ENCODE assay signal across 13 mouse cellular contexts in genomic region chr5:89778610-89779009, GRCm38 (mm10).
DNase-seq lines count a peak whose midpoint lies in the region; ATAC-seq lines count a peak whose summit lies in the region.
"Had no signal": no experiment of that assay in that cellular context is flagged by ENCODE, and none has a peak within 500 bp of the region (broad histone marks: within the 10 kb centered on the region; RNA-seq: fewer than 3 reads in every experiment).

No protein-coding gene starts in this region.

- no peak overlapping the region for H3K27ac ChIP-seq in forebrain, embryonic 14.5 days (ENCODE audit: low read depth, low read length)
- H3K27ac ChIP-seq in forebrain, embryonic 11.5 days (ENCODE audit: low read depth, low read length): no peak overlapping the region
- no peak overlapping the region for H3K27ac ChIP-seq in kidney, embryonic 14.5 days (ENCODE audit: low read depth, low read length)
- H3K27ac ChIP-seq: liver, embryonic 13.5 days had no signal

- H3K36me3 ChIP-seq in forebrain, embryonic 14.5 days (ENCODE audit: control insufficient read depth, insufficient read depth, low read length): no peaks in the 10 kb centered on the region
- H3K36me3 ChIP-seq in forebrain, embryonic 11.5 days (ENCODE audit: control insufficient read depth, insufficient read depth, low read length): no peaks in the 10 kb centered on the region
- no peaks in the 10 kb centered on the region for H3K36me3 ChIP-seq in kidney, embryonic 14.5 days (ENCODE audit: control insufficient read depth, insufficient read depth, low read length)
- H3K36me3 ChIP-seq: liver, embryonic 13.5 days had no signal

- 24% methylated on average over 2 of the region's 2 CpGs for WGBS in forebrain, embryonic 14.5 days
- WGBS in forebrain, embryonic 11.5 days: 71% methylated on average over 2 of the region's 2 CpGs
- 13% methylated on average over 2 of the region's 2 CpGs for WGBS in kidney, embryonic 14.5 days

- no peaks in the 10 kb centered on the region for H3K9me3 ChIP-seq in forebrain, embryonic 14.5 days (replicated peaks; ENCODE audit: control insufficient read depth, low read length)
- H3K9me3 ChIP-seq in forebrain, embryonic 11.5 days (ENCODE audit: control insufficient read depth, low read length): no peaks in the 10 kb centered on the region
- no peaks in the 10 kb centered on the region for H3K9me3 ChIP-seq in kidney, embryonic 14.5 days (ENCODE audit: control insufficient read depth, low read length)
- H3K9me3 ChIP-seq: liver, embryonic 13.5 days had no signal

- no peak overlapping the region for H3K4me2 ChIP-seq in forebrain, embryonic 14.5 days (ENCODE audit: low read length)
- H3K4me2 ChIP-seq in forebrain, embryonic 11.5 days (ENCODE audit: low read depth, low read length, severe bottlenecking): no peak overlapping the region
- H3K4me2 ChIP-seq in kidney, embryonic 14.5 days (replicated peaks; ENCODE audit: low read depth, low read length): no peak overlapping the region
- H3K4me2 ChIP-seq: liver, embryonic 13.5 days had no signal

- H3K4me1 ChIP-seq in forebrain, embryonic 14.5 days (ENCODE audit: control insufficient read depth, insufficient read depth, low read length): no peaks in the 10 kb centered on the region
- no peaks in the 10 kb centered on the region for H3K4me1 ChIP-seq in forebrain, embryonic 11.5 days (replicated peaks; ENCODE audit: control insufficient read depth, insufficient read depth, low read length)
- H3K4me1 ChIP-seq in kidney, embryonic 14.5 days (ENCODE audit: control insufficient read depth, insufficient read depth, low read length): no peaks in the 10 kb centered on the region
- H3K4me1 ChIP-seq: liver, embryonic 13.5 days had no signal

- DNase-seq in forebrain, embryonic 14.5 days (ENCODE audit: low spot score): peak; percentile 30
- no peak for DNase-seq in forebrain, embryonic 11.5 days (ENCODE audit: low spot score)
- DNase-seq in kidney, adult 8-10 months: no peak
- DNase-seq in right cerebral cortex, postnatal 4 days: peak; percentile 17
- DNase-seq in right cerebral cortex, postnatal 25 days: no peak
- peak; percentile 11 for DNase-seq in kidney, postnatal 14 days
- DNase-seq in thymus, postnatal 14 days: no peak
- DNase-seq: adrenal gland, adult 8-10 months; liver, embryonic 13.5 days had no signal

- ATAC-seq in forebrain, embryonic 14.5 days: no peak
- no peak for ATAC-seq in forebrain, embryonic 11.5 days (replicated peaks; ENCODE audit: low FRiP score)
- peak; percentile 80; the same call in 1 of the 2 replicates for ATAC-seq in kidney, embryonic 14.5 days (ENCODE audit: low FRiP score, low TSS enrichment)
- ATAC-seq: intestine, embryonic 16.5 days; Patski had no signal

- H3K9ac ChIP-seq in forebrain, embryonic 14.5 days (ENCODE audit: low read length): no peak overlapping the region
- no peak overlapping the region for H3K9ac ChIP-seq in forebrain, embryonic 11.5 days (ENCODE audit: low read length)
- H3K9ac ChIP-seq in kidney, embryonic 14.5 days (ENCODE audit: low read depth, low read length): no peak overlapping the region
- H3K9ac ChIP-seq: liver, embryonic 13.5 days had no signal

- no peak overlapping the region for H3K4me3 ChIP-seq in forebrain, embryonic 14.5 days (ENCODE audit: low read depth, low read length)
- no peak overlapping the region for H3K4me3 ChIP-seq in forebrain, embryonic 11.5 days (ENCODE audit: low read depth, low read length)
- no peak overlapping the region for H3K4me3 ChIP-seq in kidney, embryonic 14.5 days (ENCODE audit: low read length)
- H3K4me3 ChIP-seq: liver, embryonic 13.5 days; myocyte had no signal

- no peaks in the 10 kb centered on the region for H3K27me3 ChIP-seq in forebrain, embryonic 14.5 days (replicated peaks; ENCODE audit: control insufficient read depth, insufficient read depth, low read length)
- H3K27me3 ChIP-seq in forebrain, embryonic 11.5 days (ENCODE audit: control insufficient read depth, insufficient read depth, low read length): no peaks in the 10 kb centered on the region
- H3K27me3 ChIP-seq in kidney, embryonic 14.5 days (ENCODE audit: control insufficient read depth, insufficient read depth, low read length): no peaks in the 10 kb centered on the region
- H3K27me3 ChIP-seq: liver, embryonic 13.5 days had no signal

Comparison
In these comparisons a context has a peak if more than half of its experiments do, and no peak if none do; other contexts are left out.
1. DNase-seq: peak in forebrain, embryonic 14.5 days (single experiment), right cerebral cortex, postnatal 4 days (single experiment) and kidney, postnatal 14 days (single experiment); none in forebrain, embryonic 11.5 days (single experiment), kidney, adult 8-10 months (0 of 2), right cerebral cortex, postnatal 25 days (single experiment) and thymus, postnatal 14 days (single experiment).